Mouse (Mus musculus) midbrain, embryonic 13.5 days (tissue): ENCODE measurements around the gene Pkd2l1. TPM values are rescaled to one million over a fixed set of nuclear protein-coding genes. Genes with fewer than 3 reads are reported as not detected.
A peak's percentile ranks its signal among the peaks of the same experiment; 100 is the strongest.

Experiments
- ATAC-seq: fragments of 200-750 bp; cut with Nextera tagmentation; 2 replicates; pipeline ENCODE4 v1.8.0; 2017; ENCODE audit warnings: mild to moderate bottlenecking, moderate TSS enrichment, moderate library complexity
- H3K27ac ChIP-seq: fragments of 300-500 bp; sonication (generic); 2 replicates; pipeline ENCODE4 v1.5.1; 2015; ENCODE audit warnings: inconsistent platforms, mild to moderate bottlenecking, moderate library complexity
- H3K27me3 ChIP-seq: fragments of 300-500 bp; sonication (generic); 2 replicates; pipeline ENCODE4 v1.6.1; 2015; ENCODE audit warnings: mild to moderate bottlenecking, inconsistent platforms
- H3K36me3 ChIP-seq: fragments of 300-500 bp; sonication (generic); 2 replicates; pipeline ENCODE4 v1.6.1; 2015; ENCODE audit warnings: mild to moderate bottlenecking, inconsistent platforms
- H3K4me1 ChIP-seq: fragments of 300-500 bp; sonication (generic); replicated peaks from 2 replicates; pipeline ENCODE4 v1.6.1; 2015; ENCODE audit warnings: inconsistent platforms
- H3K4me2 ChIP-seq: fragments of 300-500 bp; sonication (generic); replicated peaks from 2 replicates; pipeline ENCODE4 v1.6.1; 2015; ENCODE audit warnings: moderate library complexity, mild to moderate bottlenecking, inconsistent platforms
- H3K4me3 ChIP-seq: fragments of 300-500 bp; sonication (generic); replicated peaks from 2 replicates; pipeline ENCODE4 v1.5.1; 2015; ENCODE audit warnings: mild to moderate bottlenecking, inconsistent platforms
- H3K9ac ChIP-seq: fragments of 300-500 bp; sonication (generic); replicated peaks from 2 replicates; pipeline ENCODE4 v1.6.1; 2015; ENCODE audit warnings: mild to moderate bottlenecking, inconsistent platforms
- H3K9me3 ChIP-seq: fragments of 300-500 bp; sonication (generic); 2 replicates; pipeline ENCODE4 v1.6.1; 2016; ENCODE audit warnings: mild to moderate bottlenecking, inconsistent platforms
- WGBS: fragments of 180-500 bp; shearing (Covaris S2); methylation state at CpG from one replicate; pipeline ENCODE4 v1.1.7; 2015; 5-methylcytosine and 5-hydroxymethylcytosine counted together
- polyA plus RNA-seq: library from polyadenylated mRNA; unstranded; fragments of >200 nt; fragmentation: Nextera tagmentation; extraction: Ambion mirVana; gene quantifications from 2 replicates; pipeline ENCODE4 v1.2.1, GENCODE M21; 2015

Gene Pkd2l1
- 0.20 and 0.27 TPM in 2 replicates for polyA plus RNA-seq

GRCm38 (mm10) chr19:44192342-44192741, at the start of gene Pkd2l1:
Gene Pkd2l1, minus strand, starts transcription at chr19:44192442.
- Histone ChIP-seq H3K9me3 (no peaks in the 10 kb centered on the region), H3K27me3 (no peaks in the 10 kb centered on the region), H3K9ac (no peak within 1 kb of the TSS), H3K4me2 (no peak within 1 kb of the TSS), H3K27ac (no peak within 1 kb of the TSS), H3K4me1 (no peaks in the 10 kb centered on the region), H3K36me3 (no peaks in the 10 kb centered on the region), H3K4me3 (no peak within 1 kb of the TSS)
- ATAC-seq, result no peak
- 42% methylated on average over 3 of the region's 3 CpGs for whole genome bisulfite sequencing

GRCm38 (mm10) chr19:44238906-44239305, 46.7 kb upstream of the Pkd2l1 start:
- Histone ChIP-seq H3K27me3 (no peaks in the 10 kb centered on the region), H3K36me3 (no peaks in the 10 kb centered on the region), H3K9ac (no peak overlapping the region), H3K9me3 (no peaks in the 10 kb centered on the region), H3K4me3 (no peak overlapping the region), H3K4me1 (peaks cover 4% of the 10 kb centered on the region), H3K27ac (no peak overlapping the region), H3K4me2 (no peak overlapping the region)
- no peak for ATAC-seq
- WGBS, result 69% methylated on average over 2 of the region's 2 CpGs

GRCm38 (mm10) chr19:44237471-44238006, 45.3 kb upstream of the Pkd2l1 start:
- H3K4me3 ChIP-seq, result peak overlapping the region; percentile 25
- peaks cover 4% of the 10 kb centered on the region for H3K4me1 ChIP-seq
- ATAC-seq, result peak; percentile 43; the same call in 1 of the 2 replicates
- H3K4me2 ChIP-seq, result peak overlapping the region; percentile 48
- WGBS, result 18% methylated on average over 19 of the region's 19 CpGs
- no peaks in the 10 kb centered on the region for H3K9me3 ChIP-seq
- H3K27me3 ChIP-seq, result 0 out of 2 replicates have a peak, but pooled peaks cover 4% of the 10 kb centered on the region
- no peak overlapping the region for H3K27ac ChIP-seq
- H3K36me3 ChIP-seq, result no peaks in the 10 kb centered on the region
- peak overlapping the region; percentile 48; the same call in 1 of the 2 replicates for H3K9ac ChIP-seq

- H3K9ac ChIP-seq, result no peak overlapping the region
- H3K4me3 ChIP-seq, result no peak overlapping the region
- H3K4me2 ChIP-seq, result no peak overlapping the region
- no peaks in the 10 kb centered on the region for H3K4me1 ChIP-seq
- no peak for ATAC-seq
- H3K9me3 ChIP-seq, result no peaks in the 10 kb centered on the region
- no peak overlapping the region for H3K27ac ChIP-seq
- WGBS, result 87% methylated on average over 4 of the region's 4 CpGs
- H3K27me3 ChIP-seq, result 0 out of 2 replicates have a peak, but pooled peaks cover 4% of the 10 kb centered on the region
- H3K36me3 ChIP-seq, result no peaks in the 10 kb centered on the region
Measured at GRCm38 (mm10) chr19:44231608-44232151, 39.4 kb upstream of the Pkd2l1 start.

GRCm38 (mm10) chr19:44230212-44230611, 38.0 kb upstream of the Pkd2l1 start:
- Histone ChIP-seq H3K36me3 (no peaks in the 10 kb centered on the region), H3K9me3 (no peaks in the 10 kb centered on the region), H3K4me1 (no peaks in the 10 kb centered on the region), H3K27ac (no peak overlapping the region), H3K4me3 (no peak overlapping the region), H3K4me2 (no peak overlapping the region), H3K9ac (no peak overlapping the region), H3K27me3 (0 out of 2 replicates have a peak, but pooled peaks cover 4% of the 10 kb centered on the region)
- 75% methylated on average over 3 of the region's 3 CpGs for WGBS
- ATAC-seq, result no peak

- H3K9ac ChIP-seq, result no peak overlapping the region
- 82% methylated on average over 2 of the region's 2 CpGs for WGBS
- H3K9me3 ChIP-seq, result no peaks in the 10 kb centered on the region
- H3K4me3 ChIP-seq, result no peak overlapping the region
- no peaks in the 10 kb centered on the region for H3K36me3 ChIP-seq
- 0 out of 2 replicates have a peak, but pooled peaks cover 4% of the 10 kb centered on the region for H3K27me3 ChIP-seq
- no peaks in the 10 kb centered on the region for H3K4me1 ChIP-seq
- no peak overlapping the region for H3K27ac ChIP-seq
- no peak for ATAC-seq
- H3K4me2 ChIP-seq, result no peak overlapping the region
Measured at GRCm38 (mm10) chr19:44229776-44230175, 37.5 kb upstream of the Pkd2l1 start.

GRCm38 (mm10) chr19:44225728-44226127, 33.5 kb upstream of the Pkd2l1 start:
- H3K36me3 ChIP-seq, result no peaks in the 10 kb centered on the region
- H3K4me1 ChIP-seq, result no peaks in the 10 kb centered on the region
- H3K27ac ChIP-seq, result no peak overlapping the region
- WGBS, result 93% methylated on average over 5 of the region's 5 CpGs
- no peaks in the 10 kb centered on the region for H3K9me3 ChIP-seq
- no peaks in the 10 kb centered on the region for H3K27me3 ChIP-seq
- H3K4me2 ChIP-seq, result no peak overlapping the region
- no peak for ATAC-seq
- no peak overlapping the region for H3K9ac ChIP-seq
- no peak overlapping the region for H3K4me3 ChIP-seq

GRCm38 (mm10) chr19:44217958-44218525, 25.8 kb upstream of the Pkd2l1 start:
- no peak overlapping the region for H3K9ac ChIP-seq
- no peak overlapping the region for H3K4me3 ChIP-seq
- no peak overlapping the region for H3K27ac ChIP-seq
- H3K27me3 ChIP-seq, result no peaks in the 10 kb centered on the region
- H3K36me3 ChIP-seq, result no peaks in the 10 kb centered on the region
- no peak for ATAC-seq
- H3K4me2 ChIP-seq, result no peak overlapping the region
- H3K4me1 ChIP-seq, result no peaks in the 10 kb centered on the region
- 79% methylated on average over 3 of the region's 3 CpGs for WGBS
- H3K9me3 ChIP-seq, result no peaks in the 10 kb centered on the region

- no peaks in the 10 kb centered on the region for H3K9me3 ChIP-seq
- H3K4me2 ChIP-seq, result no peak overlapping the region
- no peak overlapping the region for H3K4me3 ChIP-seq
- no peak overlapping the region for H3K9ac ChIP-seq
- WGBS, result 79% methylated on average over 12 of the region's 12 CpGs
- no peak for ATAC-seq
- no peaks in the 10 kb centered on the region for H3K4me1 ChIP-seq
- no peak overlapping the region for H3K27ac ChIP-seq
- H3K27me3 ChIP-seq, result no peaks in the 10 kb centered on the region
- no peaks in the 10 kb centered on the region for H3K36me3 ChIP-seq
Measured at GRCm38 (mm10) chr19:44215255-44215654, 23.0 kb upstream of the Pkd2l1 start.

GRCm38 (mm10) chr19:44207079-44207478, 14.8 kb upstream of the Pkd2l1 start:
- Histone ChIP-seq H3K4me2 (no peak overlapping the region), H3K27me3 (no peaks in the 10 kb centered on the region), H3K27ac (no peak overlapping the region), H3K9ac (no peak overlapping the region), H3K36me3 (no peaks in the 10 kb centered on the region), H3K9me3 (no peaks in the 10 kb centered on the region), H3K4me1 (no peaks in the 10 kb centered on the region), H3K4me3 (no peak overlapping the region)
- no peak for ATAC-seq
- 70% methylated on average over 2 of the region's 2 CpGs for WGBS

- Histone ChIP-seq H3K27me3 (no peaks in the 10 kb centered on the region), H3K4me3 (no peak within 1 kb of the TSS), H3K27ac (no peak within 1 kb of the TSS), H3K4me1 (no peaks in the 10 kb centered on the region), H3K4me2 (no peak within 1 kb of the TSS), H3K36me3 (no peaks in the 10 kb centered on the region), H3K9ac (no peak within 1 kb of the TSS), H3K9me3 (no peaks in the 10 kb centered on the region)
- WGBS, result 96% methylated on average over 9 of the region's 9 CpGs
- no peak for ATAC-seq
Measured at GRCm38 (mm10) chr19:44203015-44203564, 10.8 kb upstream of the Pkd2l1 start, which contains the start of gene Scd3. Gene Scd3, plus strand, starts transcription at chr19:44203269.

GRCm38 (mm10) chr19:44198964-44199363, 6.7 kb upstream of the Pkd2l1 start:
- Histone ChIP-seq H3K27me3 (no peaks in the 10 kb centered on the region), H3K4me1 (no peaks in the 10 kb centered on the region), H3K9me3 (no peaks in the 10 kb centered on the region), H3K4me2 (no peak overlapping the region), H3K9ac (no peak overlapping the region), H3K36me3 (no peaks in the 10 kb centered on the region), H3K4me3 (no peak overlapping the region), H3K27ac (no peak overlapping the region)
- 80% methylated on average over 2 of the region's 2 CpGs for WGBS
- no peak for ATAC-seq
